Mouse (Mus musculus): ENCODE results near the gene Nsfl1c. TPM values are rescaled to one million over a fixed set of nuclear protein-coding genes. Genes with fewer than 3 reads are reported as not detected.

Nsfl1c gene
- polyA plus RNA-seq, 1 experiment from 2014 or later: 255 TPM

DNA sequence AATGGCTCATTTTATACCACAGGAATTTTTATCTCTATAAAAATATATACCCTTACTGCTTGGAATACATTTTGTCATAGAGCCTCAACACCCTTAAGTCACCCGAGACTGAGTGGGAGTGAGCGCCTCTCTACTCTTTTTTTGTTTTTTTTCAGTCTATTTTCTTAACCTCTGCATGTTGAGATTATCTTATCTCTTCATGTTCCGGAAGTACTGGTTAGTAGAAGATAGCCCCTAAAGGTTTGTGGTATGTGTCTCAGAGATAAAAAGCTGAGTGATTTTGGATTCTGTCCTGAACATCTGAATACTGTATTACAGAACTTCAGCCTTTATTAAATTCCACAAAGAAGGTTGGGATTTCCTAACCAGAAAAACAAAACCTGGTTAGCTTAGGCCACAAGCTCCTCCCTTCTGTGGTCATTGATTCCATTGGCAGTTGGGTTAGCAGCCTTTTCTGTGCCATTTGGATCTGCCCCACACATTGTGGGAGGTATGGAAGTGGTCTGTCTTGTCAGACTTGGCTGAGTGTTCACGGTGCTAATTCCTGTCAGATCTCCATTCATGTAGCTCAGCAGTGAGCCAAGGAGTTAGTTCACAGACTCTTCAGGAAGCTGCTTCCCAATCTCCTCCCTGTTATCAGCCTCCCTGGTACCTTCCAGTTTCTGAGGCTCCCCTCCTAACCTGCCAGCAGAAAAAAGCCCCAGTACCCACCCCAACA, 30.5 kb downstream of the Nsfl1c start:
- Histone ChIP-seq H3K9me3 (ENCODE audit: low read length) (no peaks in the 10 kb centered on the region), H3K27me3 (ENCODE audit: insufficient read depth, low read length) (no peaks in the 10 kb centered on the region), H3K36me3 (ENCODE audit: insufficient read depth, low read length) (peaks cover 10% of the 10 kb centered on the region), H3K4me3 (ENCODE audit: low read length) (no peak overlapping the region), H3K9ac (replicated peaks; ENCODE audit: low read length) (no peak overlapping the region), H3K4me1 (ENCODE audit: insufficient read depth, low read length) (no peaks in the 10 kb centered on the region), H3K4me2 (replicated peaks; ENCODE audit: low read depth, low read length) (no peak overlapping the region), H3K27ac (ENCODE audit: low read length) (no peak overlapping the region)
- ATAC-seq (ENCODE audit: low FRiP score, low TSS enrichment): no peak
- WGBS: 48% methylated on average over 4 of the region's 4 CpGs

DNA sequence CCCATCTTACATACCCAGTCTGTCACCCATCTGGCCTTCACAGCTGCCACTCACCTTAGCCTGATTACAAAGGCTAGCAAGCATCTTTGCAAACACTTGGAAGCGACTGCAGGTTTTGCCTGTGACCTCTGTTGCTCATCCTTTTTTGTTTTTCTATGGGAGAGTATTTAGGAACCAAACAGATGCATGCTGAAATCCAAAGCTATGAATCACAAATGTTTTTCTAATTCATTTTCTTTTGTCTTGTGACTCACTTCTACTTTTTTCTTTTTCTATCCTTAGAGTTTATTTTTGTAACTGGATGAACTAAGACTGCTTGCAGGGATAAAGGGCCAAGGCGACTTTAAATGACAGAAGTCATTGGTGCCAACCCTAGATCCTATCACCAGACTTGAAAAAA, 31.5 kb downstream of the Nsfl1c start:
- H3K9me3 ChIP-seq (ENCODE audit: low read length): no peaks in the 10 kb centered on the region
- H3K4me2 ChIP-seq (replicated peaks; ENCODE audit: low read depth, low read length): no peak overlapping the region
- H3K36me3 ChIP-seq (ENCODE audit: insufficient read depth, low read length): peaks cover 7% of the 10 kb centered on the region
- 76% methylated on average over 2 of the region's 2 CpGs for WGBS
- no peaks in the 10 kb centered on the region for H3K4me1 ChIP-seq (ENCODE audit: insufficient read depth, low read length)
- no peak overlapping the region for H3K27ac ChIP-seq (ENCODE audit: low read length)
- ATAC-seq (ENCODE audit: low FRiP score, low TSS enrichment): no peak
- no peaks in the 10 kb centered on the region for H3K27me3 ChIP-seq (ENCODE audit: insufficient read depth, low read length)
- H3K4me3 ChIP-seq (ENCODE audit: low read length): no peak overlapping the region
- no peak overlapping the region for H3K9ac ChIP-seq (replicated peaks; ENCODE audit: low read length)

DNA sequence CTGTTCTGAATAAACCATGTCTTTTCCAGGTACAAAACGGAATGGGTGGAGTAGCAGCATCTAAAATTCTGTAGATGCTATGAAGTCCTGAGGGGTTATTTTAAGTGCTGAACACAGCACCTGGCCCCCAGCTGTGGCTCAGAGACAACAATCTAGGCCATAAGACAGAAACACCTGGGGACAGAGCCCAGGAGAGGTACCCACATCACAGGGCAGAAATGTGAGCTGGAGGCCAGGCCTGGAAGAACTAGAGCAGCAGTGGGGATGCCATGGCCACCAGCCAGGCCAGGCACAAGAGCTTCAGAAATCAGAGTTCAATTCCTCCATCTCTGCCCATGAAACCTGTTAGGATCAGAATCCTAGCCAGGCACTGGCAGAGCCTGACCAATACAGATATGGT, 34.1 kb downstream of the Nsfl1c start:
- H3K36me3 ChIP-seq (ENCODE audit: insufficient read depth, low read length): no peaks in the 10 kb centered on the region

DNA sequence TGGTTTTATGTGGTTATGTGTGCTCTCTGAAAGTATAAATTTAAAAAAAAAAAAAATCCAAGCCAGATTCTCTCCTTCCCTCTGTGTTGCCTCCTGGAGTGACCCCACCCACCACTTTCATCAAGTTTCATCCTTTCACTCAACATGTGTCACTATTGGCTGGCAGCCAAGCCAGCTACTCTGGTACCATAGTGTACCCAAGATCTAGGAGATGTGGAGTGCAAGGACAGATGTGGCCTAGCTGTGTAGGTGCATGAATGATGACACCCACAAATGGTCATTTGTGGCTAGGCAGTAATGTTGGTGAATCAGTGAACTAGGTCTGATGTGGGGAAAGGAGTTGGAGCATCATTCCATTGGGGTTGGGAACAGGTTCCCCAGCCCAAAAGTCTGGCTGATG, 35.2 kb downstream of the Nsfl1c start:
- no peak overlapping the region for H3K4me3 ChIP-seq (ENCODE audit: low read length)
- H3K9ac ChIP-seq (replicated peaks; ENCODE audit: low read length): no peak overlapping the region
- no peaks in the 10 kb centered on the region for H3K4me1 ChIP-seq (ENCODE audit: insufficient read depth, low read length)
- no peak for ATAC-seq (ENCODE audit: low FRiP score, low TSS enrichment)
- H3K4me2 ChIP-seq (replicated peaks; ENCODE audit: low read depth, low read length): no peak overlapping the region
- H3K27ac ChIP-seq (ENCODE audit: low read length): no peak overlapping the region
- no peaks in the 10 kb centered on the region for H3K36me3 ChIP-seq (ENCODE audit: insufficient read depth, low read length)
- H3K9me3 ChIP-seq (ENCODE audit: low read length): no peaks in the 10 kb centered on the region
- H3K27me3 ChIP-seq (ENCODE audit: insufficient read depth, low read length): no peaks in the 10 kb centered on the region

More for the DNA sequence above, 34.1 kb downstream of the Nsfl1c start:
- H3K27ac ChIP-seq (ENCODE audit: low read length): no peak overlapping the region
- 75% methylated on average over 1 of the region's 1 CpGs for WGBS
- H3K4me1 ChIP-seq (ENCODE audit: insufficient read depth, low read length): no peaks in the 10 kb centered on the region
- H3K27me3 ChIP-seq (ENCODE audit: insufficient read depth, low read length): no peaks in the 10 kb centered on the region
- H3K9ac ChIP-seq (replicated peaks; ENCODE audit: low read length): no peak overlapping the region
- no peak for ATAC-seq (ENCODE audit: low FRiP score, low TSS enrichment)
- H3K4me2 ChIP-seq (replicated peaks; ENCODE audit: low read depth, low read length): no peak overlapping the region
- no peaks in the 10 kb centered on the region for H3K9me3 ChIP-seq (ENCODE audit: low read length)
- H3K4me3 ChIP-seq (ENCODE audit: low read length): no peak overlapping the region

DNA sequence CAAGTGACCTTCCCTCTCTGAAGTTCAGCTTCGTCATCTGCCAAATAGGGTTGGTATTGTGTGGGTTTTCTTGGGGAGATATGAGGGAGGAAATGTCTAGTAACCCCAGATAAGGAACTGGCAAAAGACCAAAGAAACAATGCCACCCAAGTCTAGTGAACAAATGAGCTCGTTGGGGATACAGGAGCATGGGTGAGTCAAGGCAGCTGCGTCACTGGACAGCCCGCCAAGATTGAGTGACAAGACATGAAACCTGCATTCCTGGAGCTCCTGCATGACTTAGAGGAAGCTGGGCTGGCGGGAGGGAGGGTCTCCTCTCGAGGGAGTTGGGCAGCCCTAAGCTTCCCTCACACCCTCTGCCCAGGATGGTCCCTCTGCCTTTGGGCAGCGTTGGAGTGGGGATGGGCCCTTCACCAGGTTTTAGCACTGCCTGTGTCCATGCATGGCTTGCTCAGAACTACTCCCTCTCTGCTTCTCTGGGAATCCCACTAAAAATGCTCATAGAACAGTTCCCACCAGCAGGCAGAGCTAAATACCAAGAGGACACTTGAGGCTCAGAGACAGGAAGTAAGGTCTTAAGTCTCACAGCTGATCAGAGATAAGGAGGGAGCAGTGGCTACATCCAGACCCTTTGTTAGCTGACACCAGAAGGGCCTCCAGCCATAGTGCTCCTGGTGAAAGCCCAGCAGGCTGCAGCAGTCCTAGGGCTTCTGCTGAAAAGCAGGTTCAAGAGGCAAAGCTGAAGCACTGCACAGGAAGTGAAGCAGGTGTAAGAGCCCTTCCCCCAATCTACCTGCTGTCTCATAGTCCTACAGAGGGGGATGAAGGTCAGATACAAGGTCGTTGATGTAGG, 36.6 kb downstream of the Nsfl1c start:
- 53% methylated on average over 8 of the region's 8 CpGs for WGBS
- ATAC-seq (ENCODE audit: low FRiP score, low TSS enrichment): 0 out of 2 replicates have a peak, but pooled peaks have one; percentile 29
- H3K27me3 ChIP-seq (ENCODE audit: insufficient read depth, low read length): no peaks in the 10 kb centered on the region
- H3K27ac ChIP-seq (ENCODE audit: low read length): no peak overlapping the region
- H3K9me3 ChIP-seq (ENCODE audit: low read length): no peaks in the 10 kb centered on the region
- no peak overlapping the region for H3K4me2 ChIP-seq (replicated peaks; ENCODE audit: low read depth, low read length)
- no peaks in the 10 kb centered on the region for H3K4me1 ChIP-seq (ENCODE audit: insufficient read depth, low read length)
- H3K4me3 ChIP-seq (ENCODE audit: low read length): no peak overlapping the region
- no peak overlapping the region for H3K9ac ChIP-seq (replicated peaks; ENCODE audit: low read length)
- H3K36me3 ChIP-seq (ENCODE audit: insufficient read depth, low read length): no peaks in the 10 kb centered on the region

DNA sequence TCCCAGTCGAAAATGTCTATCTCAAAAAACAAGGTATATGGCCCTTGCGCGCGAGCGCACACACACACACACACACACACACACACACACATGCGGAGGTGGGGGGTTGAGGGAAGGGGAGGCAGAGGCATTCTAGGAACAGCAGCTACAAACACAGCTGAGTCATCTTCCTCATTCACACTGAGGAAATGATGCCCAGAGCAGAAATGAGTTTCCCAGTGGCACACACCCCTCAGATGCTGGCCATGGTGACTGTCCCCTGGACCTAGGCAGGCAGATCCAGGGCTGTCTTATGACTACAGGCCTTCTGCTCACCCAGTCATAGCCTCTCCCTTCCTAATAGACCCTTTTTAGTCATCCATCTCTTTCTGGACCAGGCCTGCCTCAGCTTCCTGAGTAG, 39.6 kb downstream of the Nsfl1c start:
- Histone ChIP-seq H3K4me2 (replicated peaks; ENCODE audit: low read depth, low read length) (no peak overlapping the region), H3K4me1 (ENCODE audit: insufficient read depth, low read length) (peaks cover 7% of the 10 kb centered on the region), H3K9ac (replicated peaks; ENCODE audit: low read length) (no peak overlapping the region), H3K27me3 (ENCODE audit: insufficient read depth, low read length) (no peaks in the 10 kb centered on the region), H3K27ac (ENCODE audit: low read length) (no peak overlapping the region), H3K9me3 (ENCODE audit: low read length) (no peaks in the 10 kb centered on the region), H3K36me3 (ENCODE audit: insufficient read depth, low read length) (no peaks in the 10 kb centered on the region), H3K4me3 (ENCODE audit: low read length) (no peak overlapping the region)
- no peak for ATAC-seq (ENCODE audit: low FRiP score, low TSS enrichment)
- WGBS: 89% methylated on average over 6 of the region's 6 CpGs

DNA sequence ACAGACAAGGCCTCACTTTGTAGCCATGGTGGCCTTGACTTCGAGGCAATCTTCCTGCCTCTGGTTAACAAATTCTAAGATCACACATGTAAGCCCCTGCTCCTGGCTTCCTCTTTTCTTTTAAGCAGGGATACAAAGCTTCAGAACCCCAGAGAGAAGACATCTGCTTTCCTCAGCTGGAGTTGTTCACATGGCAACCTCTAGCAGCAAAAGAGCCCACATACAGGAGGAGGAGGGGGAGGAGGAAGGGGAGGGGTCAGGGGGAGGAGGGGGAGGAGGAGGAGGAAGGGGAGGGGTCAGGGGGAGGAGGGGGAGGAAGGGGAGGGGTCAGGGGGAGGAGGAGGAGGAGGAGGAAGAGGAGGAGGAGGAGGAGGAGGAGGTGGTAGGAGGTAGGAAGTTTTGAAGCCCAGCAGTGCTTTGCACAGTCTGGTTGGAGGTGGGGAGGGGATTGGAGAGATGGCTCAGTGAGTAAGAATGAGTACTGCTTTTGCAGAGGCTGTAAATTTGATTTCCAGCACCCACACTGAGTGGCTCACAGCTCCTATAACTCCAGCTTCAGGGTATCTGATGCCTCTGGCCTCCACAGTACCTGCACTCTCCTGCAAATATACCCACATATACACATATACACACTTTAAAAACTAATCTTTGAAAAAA, 42.1 kb downstream of the Nsfl1c start:
- H3K9ac ChIP-seq (replicated peaks; ENCODE audit: low read length): no peak overlapping the region; the same call in 1 of the 2 replicates
- 65% methylated on average over 1 of the region's 1 CpGs for WGBS
- peak overlapping the region; percentile 29; the same call in 1 of the 2 replicates for H3K4me2 ChIP-seq (replicated peaks; ENCODE audit: low read depth, low read length)
- H3K4me3 ChIP-seq (ENCODE audit: low read length): no peak overlapping the region
- H3K36me3 ChIP-seq (ENCODE audit: insufficient read depth, low read length): no peaks in the 10 kb centered on the region
- H3K4me1 ChIP-seq (ENCODE audit: insufficient read depth, low read length): peaks cover 7% of the 10 kb centered on the region
- H3K27me3 ChIP-seq (ENCODE audit: insufficient read depth, low read length): no peaks in the 10 kb centered on the region
- peak overlapping the region; percentile 88 for H3K27ac ChIP-seq (ENCODE audit: low read length)
- H3K9me3 ChIP-seq (ENCODE audit: low read length): no peaks in the 10 kb centered on the region
- peak; percentile 86 for ATAC-seq (ENCODE audit: low FRiP score, low TSS enrichment)

DNA sequence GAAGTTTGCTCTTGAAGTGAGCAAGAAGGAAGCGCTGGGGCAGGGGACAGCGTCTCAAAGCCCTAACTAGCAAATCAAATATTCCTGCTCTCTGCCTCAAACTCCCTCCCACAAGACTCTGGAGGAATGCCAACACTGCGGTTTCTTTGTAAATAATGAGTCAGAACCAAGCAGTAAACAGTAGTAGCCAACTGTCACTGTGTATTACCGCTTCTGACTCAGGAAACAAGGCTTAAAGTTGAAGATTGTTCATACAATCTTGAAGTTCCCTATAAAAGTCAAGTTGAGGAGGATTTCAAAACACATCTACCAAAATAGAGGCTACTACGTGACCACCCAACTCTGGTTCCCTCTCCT, 42.6 kb downstream of the Nsfl1c start:
- no peak overlapping the region for H3K4me3 ChIP-seq (ENCODE audit: low read length)
- 49% methylated on average over 5 of the region's 5 CpGs for WGBS
- H3K9ac ChIP-seq (replicated peaks; ENCODE audit: low read length): no peak overlapping the region; the same call in 1 of the 2 replicates
- peak overlapping the region; percentile 88 for H3K27ac ChIP-seq (ENCODE audit: low read length)
- H3K36me3 ChIP-seq (ENCODE audit: insufficient read depth, low read length): no peaks in the 10 kb centered on the region
- ATAC-seq (ENCODE audit: low FRiP score, low TSS enrichment): peak; percentile 47; the same call in 1 of the 2 replicates
- no peaks in the 10 kb centered on the region for H3K9me3 ChIP-seq (ENCODE audit: low read length)
- H3K4me2 ChIP-seq (replicated peaks; ENCODE audit: low read depth, low read length): 0 out of 2 replicates have a peak overlapping the region, but pooled peaks have one; percentile 29
- peaks cover 11% of the 10 kb centered on the region for H3K4me1 ChIP-seq (ENCODE audit: insufficient read depth, low read length)
- H3K27me3 ChIP-seq (ENCODE audit: insufficient read depth, low read length): no peaks in the 10 kb centered on the region

DNA sequence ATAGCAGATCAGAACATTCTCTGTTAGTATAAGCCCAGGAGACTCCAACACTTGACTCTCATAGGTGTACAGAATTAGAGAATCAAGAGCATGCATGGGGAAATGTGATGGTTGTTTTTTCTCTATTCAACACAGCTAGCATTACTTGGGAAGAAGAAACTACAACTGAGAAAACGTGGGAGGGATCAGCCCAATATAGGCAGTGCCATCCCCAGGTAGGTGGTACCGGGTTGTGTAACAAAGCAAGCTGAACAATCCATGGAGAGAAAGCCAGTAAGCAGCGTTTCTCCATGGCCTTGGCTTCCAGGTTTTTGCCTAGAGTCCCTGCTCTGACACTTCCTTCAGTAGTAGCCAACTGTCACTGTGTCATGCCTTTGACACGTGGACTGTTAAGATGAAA, 44.7 kb downstream of the Nsfl1c start:
- no peak overlapping the region for H3K9ac ChIP-seq (replicated peaks; ENCODE audit: low read length)
- H3K4me3 ChIP-seq (ENCODE audit: low read length): no peak overlapping the region
- no peak for ATAC-seq (ENCODE audit: low FRiP score, low TSS enrichment)
- no peaks in the 10 kb centered on the region for H3K36me3 ChIP-seq (ENCODE audit: insufficient read depth, low read length)
- peaks cover 17% of the 10 kb centered on the region for H3K4me1 ChIP-seq (ENCODE audit: insufficient read depth, low read length)
- no peaks in the 10 kb centered on the region for H3K9me3 ChIP-seq (ENCODE audit: low read length)
- no peaks in the 10 kb centered on the region for H3K27me3 ChIP-seq (ENCODE audit: insufficient read depth, low read length)
- no peak overlapping the region for H3K27ac ChIP-seq (ENCODE audit: low read length)
- H3K4me2 ChIP-seq (replicated peaks; ENCODE audit: low read depth, low read length): no peak overlapping the region
- 68% methylated on average over 4 of the region's 4 CpGs for WGBS
